Mouse (Mus musculus) left cerebral cortex, adult 8-10 months (tissue): ENCODE measurements at regions not wholly inside any gene's neighbourhood (a gene's known extent, or its start where the extent isn't known, plus 50 kb on each side); places are given as distances from the start of the nearest gene placed in this dataset.

Experiments
- DNase-seq, 2 experiments: peaks; one replicate each; pipeline ENCODE4 v3.0.0; 2022; ENCODE audit warnings: low spot score in 2 of 2

GRCm38 (mm10) chr6:94413987-94414360, 86.2 kb upstream of the Slc25a26 start:
- no peak for DNase-seq

- DNase-seq, result peak in 1 of 2 experiments; percentile 34
Observed at GRCm38 (mm10) chr6:94413297-94413986, 86.7 kb upstream of the Slc25a26 start.

- DNase-seq, result no peak
Observed at GRCm38 (mm10) chr6:94412341-94412740, 87.8 kb upstream of the Slc25a26 start.

- no peak for DNase-seq
Observed at GRCm38 (mm10) chr6:94410480-94410879, 89.7 kb upstream of the Slc25a26 start.

- DNase-seq, result no peak
Observed at GRCm38 (mm10) chr6:94408996-94409395, 91.1 kb upstream of the Slc25a26 start.

- DNase-seq, result no peak
Observed at GRCm38 (mm10) chr6:94407751-94408150, 92.4 kb upstream of the Slc25a26 start.

- peak in 1 of 2 experiments; percentile 65 for DNase-seq
Observed at GRCm38 (mm10) chr6:94405371-94406076, 94.6 kb upstream of the Slc25a26 start.

- no peak for DNase-seq
Observed at GRCm38 (mm10) chr6:94401617-94402481, 98.3 kb upstream of the Slc25a26 start.

- no peak for DNase-seq
Observed at GRCm38 (mm10) chr6:94401061-94401591, 99.0 kb upstream of the Slc25a26 start.

GRCm38 (mm10) chr6:94400471-94401051, 99.6 kb upstream of the Slc25a26 start:
- DNase-seq, result peak; percentile 5 to 18

- DNase-seq, result no peak
Observed at GRCm38 (mm10) chr6:94391134-94391533, 107.4 kb upstream of the Magi1 start.

- DNase-seq, result no peak
Observed at GRCm38 (mm10) chr6:94390403-94390802, 106.7 kb upstream of the Magi1 start.

- DNase-seq, result no peak
Observed at GRCm38 (mm10) chr6:94389716-94390115, 106.0 kb upstream of the Magi1 start.

GRCm38 (mm10) chr6:94387648-94388047, 103.9 kb upstream of the Magi1 start:
- no peak for DNase-seq

GRCm38 (mm10) chr6:94385531-94385930, 101.8 kb upstream of the Magi1 start:
- DNase-seq, result no peak

GRCm38 (mm10) chr6:94369991-94370390, 86.3 kb upstream of the Magi1 start:
- DNase-seq, result no peak

GRCm38 (mm10) chr6:94363951-94364350, 80.2 kb upstream of the Magi1 start:
- peak in 1 of 2 experiments; percentile 8 for DNase-seq

- DNase-seq, result no peak
Observed at GRCm38 (mm10) chr6:94362626-94363025, 78.9 kb upstream of the Magi1 start.

- DNase-seq, result no peak
Observed at GRCm38 (mm10) chr6:94357568-94357967, 73.9 kb upstream of the Magi1 start.

GRCm38 (mm10) chr6:94354451-94355095, 70.9 kb upstream of the Magi1 start:
- no peak for DNase-seq

- no peak for DNase-seq
Observed at GRCm38 (mm10) chr6:94344296-94344695, 60.6 kb upstream of the Magi1 start.
